Mouse (Mus musculus): Measurements from ENCODE around the gene Krtap5-1. TPM values are rescaled to one million over a fixed set of nuclear protein-coding genes. Genes with fewer than 3 reads are reported as not detected.
"Not testable (repeated sequence)": the region's sequence is repeated elsewhere in the genome, so short reads cannot be mapped to it uniquely, and the experiment has no call there.

The Krtap5-1 gene
- total and polyA plus RNA-seq, 2 experiments from 2014 or later: not detected

DNA sequence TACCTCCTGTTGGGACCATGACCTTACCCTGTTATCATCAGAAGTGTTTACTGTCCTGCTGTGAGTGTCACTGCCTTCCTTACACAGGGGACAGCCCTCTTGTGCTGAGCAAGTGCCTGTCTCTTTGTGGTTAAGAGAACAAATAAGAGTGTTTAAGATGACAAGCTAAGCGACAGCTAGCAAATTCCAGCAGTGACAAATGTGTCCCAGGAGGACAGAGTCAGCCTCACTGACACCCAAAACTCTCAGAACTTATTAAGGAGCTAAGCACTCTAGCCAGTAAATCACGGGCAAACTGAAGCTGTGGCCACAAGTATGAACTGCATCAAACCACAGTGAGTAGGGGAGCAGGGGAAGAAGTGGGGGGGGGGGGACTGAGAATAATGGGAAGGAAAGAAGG lies 24.0 kb upstream of the Krtap5-1 start:
- WGBS: 42% methylated on average over 2 of the region's 2 CpGs
- no peaks in the 10 kb centered on the region for H3K9me3 ChIP-seq (ENCODE audit: low read length)

DNA sequence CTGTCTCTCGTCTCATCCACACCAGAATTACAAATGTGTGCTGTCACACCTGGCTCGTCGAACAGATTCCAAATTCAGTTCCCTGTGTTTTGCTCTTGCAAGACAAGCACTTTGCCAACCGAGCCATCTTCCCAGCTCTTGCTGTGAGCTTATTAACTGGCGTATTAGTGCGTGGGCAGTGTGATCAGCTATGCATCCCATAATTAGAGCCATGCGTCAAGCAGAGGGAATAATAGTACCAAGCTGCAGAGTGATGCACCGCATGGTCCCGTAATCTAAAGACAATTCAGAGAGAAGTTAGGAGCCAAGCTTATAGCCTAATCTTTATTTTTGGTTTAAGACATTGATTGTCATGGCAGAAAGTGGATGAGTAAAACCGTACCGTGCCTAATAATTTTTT lies 22.2 kb upstream of the Krtap5-1 start:
- TF ChIP-seq CTCF (IDR thresholded peaks at IDR 0.05; ENCODE audit: low read depth): no peak
- no peak overlapping the region for H3K27ac ChIP-seq
- H3K9me3 ChIP-seq (ENCODE audit: low read length): no peaks in the 10 kb centered on the region

More for the DNA sequence above, 24.0 kb upstream of the Krtap5-1 start:
- H3K27me3 ChIP-seq (ENCODE audit: insufficient read depth, low read length): no peaks in the 10 kb centered on the region
- no peak overlapping the region for H3K4me2 ChIP-seq (ENCODE audit: low read depth, low read length)
- no peaks in the 10 kb centered on the region for H3K36me3 ChIP-seq (ENCODE audit: insufficient read depth, low read length)
- 0 out of 2 replicates have a peak, but pooled peaks cover 4% of the 10 kb centered on the region for H3K4me1 ChIP-seq (ENCODE audit: insufficient read depth, low read length)
- no peak overlapping the region for H3K4me3 ChIP-seq (ENCODE audit: low read length)
- ATAC-seq (peak; percentile 25; the same call in 1 of the 2 replicates), DNase-seq (ENCODE audit: low spot score) (no peak)
- 0 out of 2 replicates have a peak overlapping the region, but pooled peaks have one; percentile 15 for H3K27ac ChIP-seq
- TF ChIP-seq CTCF (IDR thresholded peaks at IDR 0.05; ENCODE audit: low read depth): 0 out of 2 replicates have a peak, but pooled peaks have one; percentile 5
- H3K9ac ChIP-seq (replicated peaks; ENCODE audit: low read length): no peak overlapping the region

DNA sequence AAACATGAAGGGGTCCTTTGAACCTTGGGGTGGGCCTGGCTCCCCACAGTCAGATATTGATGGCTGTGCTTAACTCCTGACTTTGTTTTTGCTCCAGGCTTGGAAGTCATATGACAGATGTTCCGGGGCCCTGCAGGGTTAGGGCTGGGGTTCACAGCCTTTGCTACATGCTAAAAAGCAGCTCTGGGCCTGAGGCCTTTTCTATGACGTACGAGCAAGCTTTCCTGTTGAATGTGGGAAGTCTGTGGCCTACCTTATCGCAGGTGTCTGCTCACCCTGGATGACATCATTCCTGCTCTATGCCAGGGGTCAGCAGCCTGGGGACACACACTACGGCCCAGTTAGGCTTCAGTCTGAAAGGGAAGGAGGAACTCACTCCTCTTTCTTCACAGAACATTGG lies 20.3 kb upstream of the Krtap5-1 start:
- WGBS: 84% methylated on average over 5 of the region's 5 CpGs
- H3K9ac ChIP-seq (replicated peaks; ENCODE audit: low read length): no peak overlapping the region
- no peak overlapping the region for H3K4me3 ChIP-seq (ENCODE audit: low read length)
- no peak overlapping the region for H3K4me2 ChIP-seq (ENCODE audit: low read depth, low read length)
- no peaks in the 10 kb centered on the region for H3K27me3 ChIP-seq (ENCODE audit: insufficient read depth, low read length)
- H3K9me3 ChIP-seq (ENCODE audit: low read length): no peaks in the 10 kb centered on the region
- ATAC-seq: no peak
- no peak overlapping the region for H3K27ac ChIP-seq
- no peak for TF ChIP-seq CTCF (IDR thresholded peaks at IDR 0.05; ENCODE audit: low read depth)
- H3K36me3 ChIP-seq (ENCODE audit: insufficient read depth, low read length): no peaks in the 10 kb centered on the region
- no peak for DNase-seq (ENCODE audit: low spot score)
- 0 out of 2 replicates have a peak, but pooled peaks cover 4% of the 10 kb centered on the region for H3K4me1 ChIP-seq (ENCODE audit: insufficient read depth, low read length)

More for the DNA sequence above, 22.2 kb upstream of the Krtap5-1 start:
- 56% methylated on average over 11 of the region's 11 CpGs for WGBS
- Histone ChIP-seq H3K4me1 (ENCODE audit: insufficient read depth, low read length) (0 out of 2 replicates have a peak, but pooled peaks cover 4% of the 10 kb centered on the region), H3K4me3 (ENCODE audit: low read length) (no peak overlapping the region), H3K36me3 (ENCODE audit: insufficient read depth, low read length) (no peaks in the 10 kb centered on the region), H3K27me3 (ENCODE audit: insufficient read depth, low read length) (no peaks in the 10 kb centered on the region), H3K4me2 (ENCODE audit: low read depth, low read length) (no peak overlapping the region), H3K9ac (replicated peaks; ENCODE audit: low read length) (no peak overlapping the region)
- peak; percentile 43 for DNase-seq (ENCODE audit: low spot score)
- no peak for ATAC-seq

DNA sequence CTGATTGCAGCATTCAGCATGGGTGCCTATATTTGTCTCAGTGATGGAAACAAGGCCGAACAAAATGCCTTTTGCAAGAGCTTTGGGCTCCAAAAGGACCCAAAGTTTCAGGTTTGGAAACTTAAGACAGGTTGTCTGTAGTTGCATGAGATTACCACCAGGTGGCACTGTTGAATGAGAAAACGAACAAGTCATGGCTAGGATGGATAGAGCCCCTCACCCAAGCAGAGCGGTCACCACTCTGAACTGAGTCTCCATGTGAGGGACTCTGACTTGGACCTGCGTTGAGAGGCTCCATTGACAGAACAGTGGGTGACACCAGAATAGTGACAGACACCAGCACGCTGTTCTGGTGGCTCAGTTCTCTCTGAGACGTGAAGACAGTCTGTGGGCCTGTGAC lies 19.6 kb upstream of the Krtap5-1 start:
- WGBS: 49% methylated on average over 6 of the region's 6 CpGs

DNA sequence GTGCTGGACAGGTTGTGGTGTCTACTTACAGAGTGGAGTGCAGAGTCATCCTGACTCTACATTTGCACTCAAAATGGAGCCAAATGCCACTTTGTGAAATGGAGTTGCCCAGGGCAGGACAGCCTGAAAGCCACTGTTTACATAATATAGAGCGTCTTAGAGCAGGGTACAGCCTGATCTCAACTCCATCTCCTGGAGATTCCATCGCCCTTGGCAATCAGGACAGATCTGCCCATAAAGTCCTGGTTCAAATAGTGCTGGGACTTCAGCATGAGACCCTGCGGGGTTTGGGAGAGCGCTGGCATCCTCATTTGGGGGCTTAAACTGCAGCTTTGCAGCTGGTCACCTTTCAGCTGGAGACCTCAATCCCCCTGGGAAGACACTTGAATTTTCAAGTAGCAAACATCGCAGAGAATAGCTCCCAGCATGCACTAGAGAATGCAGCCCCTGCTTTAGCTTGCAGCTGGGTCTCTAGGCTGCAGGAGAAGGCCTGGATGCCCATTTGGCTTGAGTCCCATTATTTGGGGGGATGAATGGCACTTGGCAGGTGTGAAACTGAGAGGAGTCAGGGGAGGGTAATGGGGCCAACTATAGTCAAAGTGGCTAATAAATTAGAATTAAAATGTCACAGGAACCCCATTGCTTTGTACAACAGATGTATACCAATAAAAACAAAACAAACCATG lies 17.8 kb upstream of the Krtap5-1 start:
- no peak for TF ChIP-seq CTCF (IDR thresholded peaks at IDR 0.05; ENCODE audit: low read depth)
- Histone ChIP-seq H3K9me3 (ENCODE audit: low read length) (no peaks in the 10 kb centered on the region), H3K4me1 (ENCODE audit: insufficient read depth, low read length) (0 out of 2 replicates have a peak, but pooled peaks cover 2% of the 10 kb centered on the region), H3K9ac (replicated peaks; ENCODE audit: low read length) (no peak overlapping the region), H3K27me3 (ENCODE audit: insufficient read depth, low read length) (no peaks in the 10 kb centered on the region), H3K4me3 (ENCODE audit: low read length) (no peak overlapping the region), H3K36me3 (ENCODE audit: insufficient read depth, low read length) (no peaks in the 10 kb centered on the region), H3K27ac (no peak overlapping the region), H3K4me2 (ENCODE audit: low read depth, low read length) (no peak overlapping the region)
- DNase-seq (ENCODE audit: low spot score) (peak; percentile 57), ATAC-seq (no peak)
- 31% methylated on average over 5 of the region's 5 CpGs for WGBS

More for the DNA sequence above, 19.6 kb upstream of the Krtap5-1 start:
- Histone ChIP-seq H3K36me3 (ENCODE audit: insufficient read depth, low read length) (no peaks in the 10 kb centered on the region), H3K9ac (replicated peaks; ENCODE audit: low read length) (no peak overlapping the region), H3K4me2 (ENCODE audit: low read depth, low read length) (no peak overlapping the region), H3K4me1 (ENCODE audit: insufficient read depth, low read length) (0 out of 2 replicates have a peak, but pooled peaks cover 4% of the 10 kb centered on the region), H3K9me3 (ENCODE audit: low read length) (no peaks in the 10 kb centered on the region), H3K27me3 (ENCODE audit: insufficient read depth, low read length) (no peaks in the 10 kb centered on the region), H3K4me3 (ENCODE audit: low read length) (no peak overlapping the region), H3K27ac (no peak overlapping the region)
- DNase-seq (ENCODE audit: low spot score): peak; percentile 76
- TF ChIP-seq CTCF (IDR thresholded peaks at IDR 0.05; ENCODE audit: low read depth): peak; percentile 92
- peak; percentile 71 for ATAC-seq

DNA sequence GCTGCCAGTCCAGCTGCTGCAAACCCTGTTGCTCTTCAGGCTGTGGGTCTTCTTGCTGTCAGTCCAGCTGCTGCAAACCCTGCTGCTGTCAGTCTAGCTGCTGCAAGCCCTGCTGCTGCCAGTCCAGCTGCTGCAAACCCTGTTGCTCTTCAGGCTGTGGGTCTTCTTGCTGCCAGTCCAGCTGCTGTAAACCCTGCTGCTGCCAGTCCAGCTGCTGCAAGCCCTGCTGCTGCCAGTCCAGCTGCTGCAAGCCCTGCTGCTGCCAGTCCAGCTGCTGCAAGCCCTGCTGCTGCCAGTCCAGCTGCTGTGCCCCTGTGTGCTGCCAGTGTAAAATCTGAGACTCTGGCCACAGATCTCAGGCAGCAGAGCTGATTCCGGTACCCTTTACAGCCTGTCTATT lies 7.0 kb upstream of the Krtap5-1 start:
- not testable (repeated sequence) for H3K4me2 ChIP-seq (ENCODE audit: low read depth, low read length); H3K27me3 ChIP-seq (ENCODE audit: insufficient read depth, low read length); ATAC-seq; H3K36me3 ChIP-seq (ENCODE audit: insufficient read depth, low read length); H3K4me1 ChIP-seq (ENCODE audit: insufficient read depth, low read length); H3K27ac ChIP-seq; H3K4me3 ChIP-seq (ENCODE audit: low read length); H3K9me3 ChIP-seq (ENCODE audit: low read length); DNase-seq (ENCODE audit: low spot score); H3K9ac ChIP-seq (replicated peaks; ENCODE audit: low read length)
- 75% methylated on average over 1 of the region's 1 CpGs for WGBS

DNA sequence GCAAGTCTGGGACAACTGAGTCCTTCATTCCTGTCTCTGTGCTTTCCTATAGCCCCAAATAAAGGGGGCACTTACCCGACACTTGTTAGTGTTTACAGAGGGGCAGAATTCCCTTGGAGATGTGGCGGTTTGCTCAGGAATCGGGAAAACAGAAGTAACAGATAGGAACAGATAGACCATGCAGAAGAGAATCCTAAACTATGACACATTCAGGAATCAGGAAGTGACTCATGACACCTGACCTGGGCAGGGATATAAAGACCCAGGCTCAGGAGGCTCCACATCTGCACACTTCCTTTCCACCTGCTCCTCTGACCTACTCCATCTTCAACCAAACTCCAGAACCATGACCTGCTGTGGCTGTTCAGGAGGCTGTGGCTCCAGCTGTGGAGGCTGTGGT lies 6.3 kb upstream of the Krtap5-1 start, which contains the start of gene Krtap5-4:
Gene Krtap5-4 (plus strand): TSS at position 301 of the 400 bp plus-strand sequence.
- WGBS: 72% methylated on average over 3 of the region's 3 CpGs

DNA sequence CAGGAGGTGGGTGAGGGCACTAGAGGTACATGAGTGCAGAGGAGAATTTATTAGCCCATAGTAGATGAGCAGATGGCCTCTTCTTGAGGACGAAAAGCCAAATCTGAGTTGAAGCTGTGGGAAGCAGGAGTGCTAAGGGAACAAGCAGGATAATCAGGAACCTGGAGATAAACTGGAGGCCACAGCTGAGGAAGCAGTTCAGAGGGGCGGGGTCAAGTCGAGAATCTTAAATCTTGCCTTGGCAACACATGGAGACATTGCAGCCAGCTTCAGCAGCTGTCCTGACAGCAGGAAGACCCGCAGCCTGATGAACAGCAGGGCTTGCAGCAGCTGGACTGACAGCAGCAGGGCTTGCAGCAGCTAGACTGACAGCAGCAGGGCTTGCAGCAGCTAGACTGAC lies 810 bp downstream of the Krtap5-1 start:
- not testable (repeated sequence) for H3K36me3 ChIP-seq (ENCODE audit: insufficient read depth, low read length); ATAC-seq; H3K9ac ChIP-seq (replicated peaks; ENCODE audit: low read length); H3K27ac ChIP-seq; H3K4me3 ChIP-seq (ENCODE audit: low read length); H3K27me3 ChIP-seq (ENCODE audit: insufficient read depth, low read length); H3K9me3 ChIP-seq (ENCODE audit: low read length); H3K4me1 ChIP-seq (ENCODE audit: insufficient read depth, low read length); DNase-seq (ENCODE audit: low spot score); H3K4me2 ChIP-seq (ENCODE audit: low read depth, low read length)
- WGBS: 33% methylated on average over 4 of the region's 4 CpGs

More for the DNA sequence above, 6.3 kb upstream of the Krtap5-1 start, which contains the start of gene Krtap5-4:
- Histone ChIP-seq H3K36me3 (ENCODE audit: insufficient read depth, low read length) (no peaks in the 10 kb centered on the region), H3K9me3 (ENCODE audit: low read length) (no peaks in the 10 kb centered on the region), H3K4me2 (ENCODE audit: low read depth, low read length) (no peak within 1 kb of the TSS), H3K27me3 (ENCODE audit: insufficient read depth, low read length) (no peaks in the 10 kb centered on the region; the same call in 1 of the 2 replicates), H3K4me1 (ENCODE audit: insufficient read depth, low read length) (no peaks in the 10 kb centered on the region), H3K4me3 (ENCODE audit: low read length) (no peak within 1 kb of the TSS), H3K27ac (no peak within 1 kb of the TSS), H3K9ac (replicated peaks; ENCODE audit: low read length) (no peak within 1 kb of the TSS)
- no peak for ATAC-seq
- no peak for DNase-seq (ENCODE audit: low spot score)
- TF ChIP-seq CTCF (IDR thresholded peaks at IDR 0.05; ENCODE audit: low read depth): no peak
